Mouse (Mus musculus): Measurements from ENCODE around the gene C4b.

The C4b gene

GRCm38 (mm10) chr17:34700671-34701071, 43.0 kb downstream of the C4b start:
- no peak for DNase-seq

DNA sequence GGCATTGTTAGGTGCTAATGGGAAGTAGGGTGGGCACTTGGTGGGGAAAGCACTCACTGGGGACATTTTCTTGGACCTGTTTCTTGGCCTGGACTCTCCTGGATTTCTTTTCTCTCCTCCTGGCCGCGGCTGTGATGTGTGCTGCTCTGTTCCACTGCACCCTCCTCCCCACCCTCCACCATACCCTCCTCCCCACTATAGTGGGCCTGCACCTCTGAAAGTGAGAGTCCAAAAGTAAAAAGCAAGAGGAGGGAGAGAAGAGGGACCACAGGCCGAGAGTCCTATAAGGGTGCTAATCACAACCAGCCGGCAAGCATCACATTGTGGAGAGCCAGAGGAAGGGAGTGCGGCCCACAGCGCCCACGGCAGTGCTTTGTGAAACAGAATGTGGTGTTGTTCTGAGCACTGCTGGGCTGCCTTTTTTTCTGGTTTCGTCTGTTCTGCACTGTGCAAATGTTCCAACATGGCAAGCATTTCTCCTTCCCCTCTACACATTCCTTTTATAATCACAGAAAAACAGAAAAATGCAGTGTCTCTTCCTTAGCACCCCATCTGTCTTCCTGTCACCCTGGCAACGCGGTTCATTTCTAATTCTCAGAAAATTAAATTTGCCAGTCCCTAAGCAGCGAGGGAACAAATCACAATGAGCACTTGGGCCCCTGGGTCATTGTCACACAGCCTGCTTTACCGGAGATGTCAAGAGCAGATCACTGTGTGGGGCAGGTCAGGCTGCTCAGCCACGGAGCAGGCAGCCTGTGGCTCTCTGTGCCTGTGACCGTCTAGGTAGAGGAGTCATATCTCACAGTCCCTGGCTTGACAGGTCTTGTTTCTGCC, 43.9 kb downstream of the C4b start:
- no peak for DNase-seq

- no peak for DNase-seq
Observed at GRCm38 (mm10) chr17:34692906-34693305, 50.8 kb downstream of the C4b start.

- DNase-seq: no peak
Observed at GRCm38 (mm10) chr17:34690458-34690857, 53.2 kb downstream of the C4b start.

DNA sequence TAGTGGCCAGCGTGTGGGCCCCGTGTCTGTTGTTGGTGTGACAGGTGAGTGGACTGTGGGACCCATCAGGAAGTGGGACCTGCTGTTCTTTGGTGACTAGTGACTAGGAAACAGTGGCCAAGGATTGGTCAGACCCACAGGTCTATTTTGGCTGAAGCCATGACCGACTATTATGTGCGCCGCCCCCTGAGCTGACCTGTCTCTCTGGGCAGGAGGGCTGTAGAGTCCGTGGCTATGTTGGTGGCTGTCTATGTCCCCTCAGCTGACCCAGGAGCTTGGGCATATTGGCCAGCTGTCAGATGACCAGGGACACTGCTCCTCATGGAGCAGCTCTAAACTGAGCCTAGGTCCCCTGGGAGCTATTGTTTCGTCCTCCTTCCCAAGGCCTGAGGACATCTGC, 54.8 kb downstream of the C4b start:
- DNase-seq: no peak

DNA sequence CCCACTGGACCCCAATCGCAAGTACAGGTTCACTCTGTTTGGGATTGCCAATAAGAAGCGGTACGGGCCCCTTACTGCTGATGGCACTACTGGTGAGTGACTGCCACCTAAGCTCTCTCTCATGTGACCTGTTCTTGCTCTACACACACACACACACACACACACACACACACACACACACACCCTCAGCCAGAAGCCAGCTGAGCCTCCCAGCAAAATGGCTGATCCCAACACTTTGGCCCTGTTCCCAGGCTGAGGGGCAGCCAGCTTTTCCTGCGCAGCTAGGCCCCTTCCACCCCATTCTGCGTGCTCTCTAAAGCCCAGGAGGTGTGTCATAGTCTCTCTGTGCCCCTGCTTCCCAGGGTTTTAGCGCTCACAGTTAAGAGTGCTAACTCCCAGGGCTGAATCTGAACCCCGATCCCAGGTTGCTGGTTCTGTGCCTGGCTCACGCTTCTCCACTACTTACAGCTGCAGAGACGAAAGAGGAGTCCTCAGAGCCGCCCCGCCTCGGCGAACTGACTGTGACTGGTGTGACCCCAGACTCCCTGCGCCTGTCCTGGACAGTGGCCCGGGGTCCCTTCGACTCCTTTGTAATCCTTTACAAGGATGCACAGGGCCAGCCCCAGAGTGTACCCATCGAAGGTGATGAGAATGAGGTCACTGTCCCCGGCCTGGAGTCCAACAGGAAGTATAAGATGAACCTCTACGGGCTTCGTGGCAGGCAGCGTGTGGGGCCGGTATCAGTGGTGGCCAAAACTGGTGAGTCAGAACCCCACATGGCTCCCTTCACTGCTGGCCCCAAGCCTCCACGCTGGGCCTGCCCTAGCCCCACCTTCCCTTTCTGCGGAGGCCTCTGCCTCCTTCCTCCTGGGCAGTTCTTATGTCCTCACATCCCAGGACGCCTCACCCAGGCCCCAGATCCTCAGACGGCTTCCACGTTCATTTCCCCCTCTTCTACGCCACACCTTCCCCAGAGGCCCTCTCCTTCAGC, 58.3 kb downstream of the C4b start:
- DNase-seq: no peak

- no peak for DNase-seq
Observed at GRCm38 (mm10) chr17:34684253-34684893, 59.3 kb downstream of the C4b start.

GRCm38 (mm10) chr17:34683686-34684220, 59.9 kb downstream of the C4b start:
- DNase-seq: no peak

GRCm38 (mm10) chr17:34683179-34683578, 60.5 kb downstream of the C4b start:
- no peak for DNase-seq

- no peak for DNase-seq
Observed at GRCm38 (mm10) chr17:34681881-34682536, 61.7 kb downstream of the C4b start.

GRCm38 (mm10) chr17:34681132-34681571, 62.5 kb downstream of the C4b start:
- DNase-seq: no peak

- no peak for DNase-seq
Observed at GRCm38 (mm10) chr17:34680621-34681020, 63.1 kb downstream of the C4b start.

GRCm38 (mm10) chr17:34680191-34680590, 63.5 kb downstream of the C4b start:
- no peak for DNase-seq

Data from cerebellum, adult 8-10 months (tissue).